Mouse (Mus musculus): ENCODE measurements around the gene Car12. TPM values are rescaled to one million over a fixed set of nuclear protein-coding genes. Genes with fewer than 3 reads are reported as not detected.
"Not testable (repeated sequence)": the region's sequence is repeated elsewhere in the genome, so short reads cannot be mapped to it uniquely, and the experiment has no call there.

Gene Car12
- total and polyA plus RNA-seq, 3 experiments, result 16.4 to 38.0 (median 34.6) TPM

DNA sequence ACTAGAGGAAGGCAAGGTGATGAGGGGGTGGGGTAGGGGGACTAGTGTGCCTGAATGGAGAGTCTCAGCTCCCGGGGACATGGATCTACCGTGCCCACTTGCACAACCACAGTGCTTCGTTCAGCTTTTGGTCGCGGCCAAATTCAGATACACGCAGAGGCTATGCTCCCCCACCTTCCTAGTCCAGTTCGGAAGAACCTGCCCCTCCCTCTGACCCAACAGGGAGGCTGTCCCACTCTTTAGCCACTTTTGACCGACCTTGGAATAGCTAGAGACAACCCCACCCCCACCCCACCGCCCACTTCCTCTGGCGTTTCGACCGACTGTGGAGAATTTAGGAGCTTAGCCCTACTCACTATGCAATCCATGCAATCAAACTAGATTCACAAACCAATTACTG is 88.5 kb downstream of the Car12 start:
- Histone ChIP-seq H3K79me2 (replicated peaks; ENCODE audit: control insufficient read depth, extremely low read depth, insufficient read depth, poor library complexity, severe bottlenecking) (no peaks in the 10 kb centered on the region), H3K4me3 (replicated peaks in 1 of 3; ENCODE audit: low read depth in 2 of 3, low read length in 2 of 3, poor library complexity in 1 of 3) (no peak overlapping the region), H3K4me2 (ENCODE audit: insufficient read depth, low read depth, poor library complexity, severe bottlenecking) (no peak overlapping the region), H3K27me3 (replicated peaks) (no peaks in the 10 kb centered on the region), H3K27ac (ENCODE audit: insufficient read depth, low read depth) (no peak overlapping the region), H3K4me1 (ENCODE audit: control insufficient read depth in 1 of 2, insufficient read depth in 2 of 2) (no peaks in the 10 kb centered on the region), H3K9ac (ENCODE audit: insufficient read depth, low read depth) (no peak overlapping the region), H3K9me3 (replicated peaks; ENCODE audit: low read length) (no peaks in the 10 kb centered on the region), H3K36me3 (replicated peaks in 1 of 2; ENCODE audit: control insufficient read depth in 1 of 2, insufficient read depth in 1 of 2, low read length in 1 of 2) (no peaks in the 10 kb centered on the region)
- DNase-seq (ENCODE audit: extremely low read depth), result no peak
- TF ChIP-seq MEF2A (IDR thresholded peaks at IDR 0.05; ENCODE audit: borderline replicate concordance, low read depth, low read length) (no peak), POLR2AphosphoS2 (IDR thresholded peaks at IDR 0.05; ENCODE audit: low read depth, low read length) (no peak), HCFC1 (IDR thresholded peaks at IDR 0.05; ENCODE audit: low read depth, low read length) (no peak), MYC (IDR thresholded peaks at IDR 0.05; ENCODE audit: low read depth, low read length) (no peak), RAD21 (IDR thresholded peaks at IDR 0.05; ENCODE audit: low read depth, low read length) (no peak), MAZ (IDR thresholded peaks at IDR 0.05; ENCODE audit: low read depth, low read length) (no peak), TCF12 (IDR thresholded peaks at IDR 0.05; ENCODE audit: low read depth, low read length) (no peak), KAT2A (IDR thresholded peaks at IDR 0.05; ENCODE audit: insufficient replicate concordance, low read length) (no peak)
- in situ Hi-C loops (cut with MboI; ENCODE audit: low pct_ligation_motif_present, low pct_unique_long_range_greater_than_20kb, low sequenced_read_pairs), result no loop called here
- dilution Hi-C loops (cut with MboI; ENCODE audit: extremely low pct_ligation_motif_present, extremely low pct_unique_long_range_greater_than_20kb, low sequenced_read_pairs), result no loop called here

DNA sequence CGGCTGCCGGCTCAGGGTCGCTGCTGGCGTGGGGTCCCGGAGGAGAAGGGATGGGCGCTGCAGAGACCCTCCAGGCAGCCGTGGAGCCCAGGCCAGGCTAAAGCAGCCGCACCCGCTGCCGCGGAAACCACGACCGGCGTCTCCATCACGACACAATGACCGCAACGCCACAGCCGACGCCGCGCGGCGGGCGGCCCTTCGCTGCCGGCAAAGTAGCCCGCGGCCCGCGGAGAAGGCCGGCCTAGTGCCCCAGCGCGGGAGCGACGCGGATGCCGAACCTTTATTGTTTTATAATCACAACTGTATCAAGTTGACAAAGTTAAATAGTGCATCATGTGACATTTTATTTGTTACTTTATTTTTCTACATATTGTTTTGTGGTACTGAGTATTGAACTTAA is 92.5 kb downstream of the Car12 start:
- in situ Hi-C loops (cut with MboI; ENCODE audit: low pct_ligation_motif_present, low pct_unique_long_range_greater_than_20kb, low sequenced_read_pairs); dilution Hi-C loops (cut with MboI; ENCODE audit: extremely low pct_ligation_motif_present, extremely low pct_unique_long_range_greater_than_20kb, low sequenced_read_pairs); H3K27me3 ChIP-seq (replicated peaks): not testable (repeated sequence)

DNA sequence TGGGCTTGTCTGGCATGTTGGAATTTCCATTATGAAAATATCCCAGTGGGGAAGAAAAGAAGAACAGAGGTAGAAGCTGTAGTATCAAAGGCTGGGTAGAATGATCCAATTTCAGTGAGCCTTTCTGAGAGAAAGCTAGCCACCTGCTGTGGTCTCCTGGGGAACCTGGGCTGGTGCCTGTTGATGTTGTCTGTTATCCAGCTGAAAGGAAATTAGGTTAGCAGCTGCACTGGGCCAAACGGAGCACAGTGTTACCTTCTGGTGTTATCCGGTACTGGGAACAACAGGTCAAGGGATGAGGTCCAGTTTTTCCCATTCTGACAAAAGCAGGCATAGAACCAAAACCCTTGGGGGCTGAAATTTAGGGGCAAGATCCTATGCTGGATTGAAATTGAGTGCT is 99.9 kb downstream of the Car12 start:
- DNase-seq (ENCODE audit: extremely low read depth), result no peak
- H3K4me3 ChIP-seq (replicated peaks in 1 of 3; ENCODE audit: low read depth in 2 of 3, low read length in 2 of 3, poor library complexity in 1 of 3), result no peak overlapping the region
- no peak overlapping the region for H3K4me2 ChIP-seq (ENCODE audit: insufficient read depth, low read depth, poor library complexity, severe bottlenecking)
- in situ Hi-C loops (cut with MboI; ENCODE audit: low pct_ligation_motif_present, low pct_unique_long_range_greater_than_20kb, low sequenced_read_pairs), result no loop called here
- no peaks in the 10 kb centered on the region for H3K36me3 ChIP-seq (replicated peaks in 1 of 2; ENCODE audit: control insufficient read depth in 1 of 2, insufficient read depth in 1 of 2, low read length in 1 of 2)
- no peak overlapping the region for H3K27ac ChIP-seq (ENCODE audit: insufficient read depth, low read depth)
- peaks cover 0 to 14% of the 10 kb centered on the region in 2 experiments; a peak in 2 of 4 replicates for H3K4me1 ChIP-seq (ENCODE audit: control insufficient read depth in 1 of 2, insufficient read depth in 2 of 2)
- H3K79me2 ChIP-seq (replicated peaks; ENCODE audit: control insufficient read depth, extremely low read depth, insufficient read depth, poor library complexity, severe bottlenecking), result no peaks in the 10 kb centered on the region
- no peak overlapping the region for H3K9ac ChIP-seq (ENCODE audit: insufficient read depth, low read depth)
- TF ChIP-seq MYC (IDR thresholded peaks at IDR 0.05; ENCODE audit: low read depth, low read length) (no peak), ETS1 (conservative IDR thresholded peaks at IDR 0.05; ENCODE audit: low read depth, low read length) (no peak), E2F4 (IDR thresholded peaks at IDR 0.05; ENCODE audit: insufficient replicate concordance, low read depth, low read length) (no peak), JUN (IDR thresholded peaks at IDR 0.05; ENCODE audit: insufficient read depth, low read depth, low read length) (no peak), HCFC1 (IDR thresholded peaks at IDR 0.05; ENCODE audit: low read depth, low read length) (no peak), ZKSCAN1 (IDR thresholded peaks at IDR 0.05; ENCODE audit: borderline replicate concordance, low read depth, low read length) (no peak), POLR2A (IDR thresholded peaks at IDR 0.05; ENCODE audit: low read depth, low read length) (no peak), MEF2A (IDR thresholded peaks at IDR 0.05; ENCODE audit: borderline replicate concordance, low read depth, low read length) (no peak), RAD21 (IDR thresholded peaks at IDR 0.05; ENCODE audit: low read depth, low read length) (no peak), POLR2AphosphoS2 (IDR thresholded peaks at IDR 0.05; ENCODE audit: low read depth, low read length) (no peak), NELFE (IDR thresholded peaks at IDR 0.05; ENCODE audit: low read depth, low read length) (no peak), CHD1 (IDR thresholded peaks at IDR 0.05; ENCODE audit: low read depth, low read length) (no peak)
- no peaks in the 10 kb centered on the region for H3K27me3 ChIP-seq (replicated peaks)
- dilution Hi-C loops (cut with MboI; ENCODE audit: extremely low pct_ligation_motif_present, extremely low pct_unique_long_range_greater_than_20kb, low sequenced_read_pairs), result no loop called here
- H3K9me3 ChIP-seq (replicated peaks; ENCODE audit: low read length), result no peaks in the 10 kb centered on the region

More for the DNA sequence above, 92.5 kb downstream of the Car12 start:
- not testable (repeated sequence) for H3K9me3 ChIP-seq (replicated peaks; ENCODE audit: low read length); DNase-seq (ENCODE audit: extremely low read depth); H3K4me3 ChIP-seq (replicated peaks in 1 of 3; ENCODE audit: low read depth in 2 of 3, low read length in 2 of 3, poor library complexity in 1 of 3); H3K27ac ChIP-seq (ENCODE audit: insufficient read depth, low read depth); H3K9ac ChIP-seq (ENCODE audit: insufficient read depth, low read depth); H3K36me3 ChIP-seq (replicated peaks in 1 of 2; ENCODE audit: control insufficient read depth in 1 of 2, insufficient read depth in 1 of 2, low read length in 1 of 2); H3K4me2 ChIP-seq (ENCODE audit: insufficient read depth, low read depth, poor library complexity, severe bottlenecking); H3K4me1 ChIP-seq (ENCODE audit: control insufficient read depth in 1 of 2, insufficient read depth in 2 of 2); H3K79me2 ChIP-seq (replicated peaks; ENCODE audit: control insufficient read depth, extremely low read depth, insufficient read depth, poor library complexity, severe bottlenecking)
